Mouse (Mus musculus) activated CD4-positive, CD25-positive, alpha-beta regulatory T cell, adult 9 weeks (primary cell): ENCODE results near the gene Arr3. TPM values are rescaled to one million over a fixed set of nuclear protein-coding genes. Genes with fewer than 3 reads are reported as not detected.

Experiments
- polyA plus RNA-seq: library from polyadenylated mRNA; unstranded; fragments of 100-300 nt; shearing (Covaris generic); gene quantifications from one replicate; pipeline ENCODE4 v1.2.1, GENCODE M21; 2017

Gene Arr3
- polyA plus RNA-seq, result not detected

DNA sequence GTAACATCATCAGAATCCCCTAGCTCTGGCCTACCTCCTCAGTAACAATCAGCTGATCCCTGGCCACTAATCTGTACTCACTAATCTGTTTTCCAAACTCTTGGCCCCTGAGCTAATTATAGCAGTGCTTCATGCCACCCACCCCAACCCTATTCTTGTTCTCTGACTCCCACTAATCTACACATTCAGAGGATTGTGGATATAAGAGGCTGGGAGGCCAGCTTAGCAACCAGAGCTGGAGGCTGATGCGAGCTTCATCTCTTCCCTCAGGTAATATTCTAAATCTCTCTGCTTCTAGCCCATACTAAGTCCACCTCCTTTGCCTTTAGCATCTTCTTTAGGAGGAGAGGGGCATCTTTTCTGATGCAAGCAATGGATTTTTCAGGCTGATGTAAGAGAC, at the start of gene Arr3:
TSS of gene Arr3 (plus strand) at position 184 of the 400 bp plus-strand sequence.

GRCm38 (mm10) chrX:100571951-100572350, 33.3 kb upstream of the Arr3 start, which contains the start of gene Awat1:
Awat1 (plus strand) TSS chrX:100572251.

GRCm38 (mm10) chrX:100594791-100595190, 10.5 kb upstream of the Arr3 start, which contains the start of gene P2ry4:
P2ry4 (minus strand) TSS chrX:100594869.

GRCm38 (mm10) chrX:100625546-100625801, 20.2 kb downstream of the Arr3 start, which contains the start of gene Kif4:
Kif4 (plus strand) TSS chrX:100625737.

DNA sequence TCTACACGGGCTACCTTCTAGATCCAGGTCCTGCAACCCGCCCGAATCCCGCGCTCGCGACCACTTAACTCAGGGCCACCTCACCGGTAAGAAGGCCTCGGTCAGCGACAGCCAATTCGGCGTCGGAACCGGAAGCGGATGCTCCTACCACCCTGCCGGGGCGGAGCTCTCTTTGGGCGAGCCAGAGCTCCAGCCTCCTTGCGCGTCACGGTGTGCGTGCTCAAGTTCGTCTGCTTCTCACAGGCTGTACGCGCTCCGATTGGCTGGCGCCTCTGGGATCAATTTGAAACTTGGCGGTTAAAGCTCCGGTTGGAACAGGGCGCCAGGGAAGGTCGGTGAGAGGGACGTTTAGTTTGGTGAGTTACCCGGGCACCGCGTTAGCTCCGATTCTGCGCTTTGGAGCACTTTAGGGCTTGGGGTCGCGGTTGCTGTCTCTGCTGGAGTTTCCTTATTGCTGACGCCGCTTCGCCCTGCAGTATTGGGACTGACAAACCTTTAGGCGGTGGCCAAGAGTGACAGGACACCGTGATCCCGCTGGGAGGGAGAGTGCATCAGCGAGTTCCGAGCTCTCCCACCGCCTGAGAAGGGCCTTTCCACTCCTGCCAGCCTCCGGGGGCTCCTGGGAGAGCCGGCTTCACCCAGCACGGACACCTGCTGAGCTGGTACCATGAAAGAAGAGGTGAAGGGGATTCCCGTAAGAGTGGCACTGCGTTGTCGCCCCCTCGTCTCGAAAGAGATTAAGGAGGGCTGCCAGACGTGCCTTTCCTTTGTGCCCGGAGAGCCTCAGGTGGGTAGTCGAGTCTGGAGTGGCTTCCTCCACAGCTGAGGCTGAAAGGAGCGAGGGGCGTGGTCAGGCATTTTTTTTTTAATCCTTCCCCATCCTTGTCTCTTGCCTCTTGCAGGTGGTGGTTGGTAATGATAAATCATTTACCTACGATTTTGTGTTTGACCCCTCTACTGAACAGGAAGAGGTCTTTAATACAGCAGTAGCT, 20.8 kb downstream of the Arr3 start, which contains the start of gene Pdzd11:
TSS of gene Pdzd11 (minus strand) at position 767 of the 992 bp plus-strand sequence.

Other genes with a start within 250 kb of the Arr3 start
- not detected for gene Otud6a, start 176.5 kb upstream of the Arr3 start, polyA plus RNA-seq
- gene Awat2, start 162.8 kb upstream of the Arr3 start, polyA plus RNA-seq, result 0.55 TPM
- gene Igbp1, start 111.2 kb upstream of the Arr3 start, polyA plus RNA-seq, result 41.3 TPM
- not detected for gene Dgat2l6, start 80.7 kb upstream of the Arr3 start, polyA plus RNA-seq
- not detected for gene Awat1, start 33.2 kb upstream of the Arr3 start, polyA plus RNA-seq
- gene P2ry4, start 10.6 kb upstream of the Arr3 start, polyA plus RNA-seq, result 0.06 TPM
- gene Kif4, start 20.2 kb downstream of the Arr3 start, polyA plus RNA-seq, result 3.4 TPM
- 50.4 TPM for gene Pdzd11, start 21.1 kb downstream of the Arr3 start, polyA plus RNA-seq
- gene Gdpd2, start 124.4 kb downstream of the Arr3 start, polyA plus RNA-seq, result not detected
- 14.3 TPM for gene Dlg3, start 162.2 kb downstream of the Arr3 start, polyA plus RNA-seq